Mouse (Mus musculus) megakaryocyte, adult 5-6 weeks (primary cell): ENCODE measurements at regions not wholly inside any gene's neighbourhood (a gene's known extent, or its start where the extent isn't known, plus 50 kb on each side); places are given as distances from the start of the nearest gene placed in this dataset.

Source experiments
- ATAC-seq: 2 replicates; pipeline ENCODE4 v1.8.0; 2016; ENCODE audit warnings: mild to moderate bottlenecking, inconsistent platforms; ENCODE audit not compliant: poor library complexity, severe bottlenecking

DNA sequence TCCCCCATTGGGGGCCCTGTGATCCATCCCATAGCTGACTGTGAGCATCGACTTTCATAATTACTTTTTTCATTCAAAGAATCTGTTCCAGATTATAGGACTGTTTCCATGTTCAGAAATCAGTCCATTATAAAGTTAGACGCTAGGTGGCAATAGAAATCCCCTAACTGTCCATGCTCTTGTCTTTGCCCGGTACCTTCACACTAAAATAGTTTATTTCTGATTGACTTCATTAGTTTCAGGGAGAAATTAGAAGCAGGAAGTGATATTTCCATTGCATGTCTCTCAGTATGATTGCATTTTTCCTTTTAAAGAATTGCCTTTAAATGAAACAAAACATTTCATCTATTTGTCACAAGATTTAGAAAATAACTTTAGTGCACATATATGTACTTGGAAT is 131.7 kb downstream of the Fbxo8 start:
- no peak for ATAC-seq

DNA sequence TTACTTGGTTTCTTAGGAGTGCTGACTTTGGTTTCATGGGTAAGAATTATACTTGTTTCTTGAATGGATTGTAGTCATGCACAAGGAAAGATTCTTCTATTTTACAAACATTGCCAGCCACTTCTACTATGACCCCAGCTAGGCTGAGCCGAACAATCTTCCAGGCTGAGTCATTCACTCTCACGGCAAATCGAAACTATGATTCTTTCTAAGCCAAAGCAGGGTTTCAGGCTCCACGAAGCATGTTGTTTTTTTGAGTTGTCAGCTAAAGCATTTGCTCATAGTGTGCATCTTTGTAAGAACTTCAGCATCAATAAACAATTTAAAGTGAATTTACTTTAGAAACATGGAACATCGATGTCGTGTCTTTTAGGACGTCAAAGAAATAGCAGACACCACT is 133.5 kb downstream of the Fbxo8 start:
- no peak for ATAC-seq

GRCm38 (mm10) chr8:56695436-56695835 is 144.5 kb downstream of the Fbxo8 start:
- ATAC-seq, result no peak

DNA sequence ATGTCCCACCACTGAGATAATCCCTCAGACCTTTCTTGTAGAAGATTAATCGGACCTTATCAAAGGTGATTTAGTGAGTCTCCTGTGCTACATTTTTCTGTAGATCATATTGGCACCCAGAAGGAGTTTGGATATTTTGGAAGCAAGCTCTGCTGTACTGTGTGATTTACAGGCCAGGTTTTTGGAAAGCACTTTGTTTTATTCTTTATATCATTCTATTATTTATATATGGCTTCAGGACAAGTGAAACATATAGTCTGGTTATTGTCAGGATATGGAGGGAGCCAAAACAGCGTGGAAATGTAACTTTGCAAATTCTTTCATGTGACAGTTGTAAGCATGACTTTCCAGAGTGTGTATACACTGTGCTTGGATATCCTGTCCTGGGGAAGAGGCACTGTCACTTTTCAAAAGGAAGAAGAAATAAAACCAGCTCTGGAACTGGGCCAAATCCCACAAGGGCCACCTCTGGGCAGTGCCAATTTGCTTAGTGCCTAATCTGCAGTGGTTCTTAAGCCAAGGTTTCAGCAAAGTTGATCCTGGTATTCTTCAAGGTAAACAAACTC is 149.8 kb downstream of the Fbxo8 start:
- no peak for ATAC-seq

- no peak for ATAC-seq
Measured at GRCm38 (mm10) chr8:56706377-56706776, 155.5 kb downstream of the Fbxo8 start.

DNA sequence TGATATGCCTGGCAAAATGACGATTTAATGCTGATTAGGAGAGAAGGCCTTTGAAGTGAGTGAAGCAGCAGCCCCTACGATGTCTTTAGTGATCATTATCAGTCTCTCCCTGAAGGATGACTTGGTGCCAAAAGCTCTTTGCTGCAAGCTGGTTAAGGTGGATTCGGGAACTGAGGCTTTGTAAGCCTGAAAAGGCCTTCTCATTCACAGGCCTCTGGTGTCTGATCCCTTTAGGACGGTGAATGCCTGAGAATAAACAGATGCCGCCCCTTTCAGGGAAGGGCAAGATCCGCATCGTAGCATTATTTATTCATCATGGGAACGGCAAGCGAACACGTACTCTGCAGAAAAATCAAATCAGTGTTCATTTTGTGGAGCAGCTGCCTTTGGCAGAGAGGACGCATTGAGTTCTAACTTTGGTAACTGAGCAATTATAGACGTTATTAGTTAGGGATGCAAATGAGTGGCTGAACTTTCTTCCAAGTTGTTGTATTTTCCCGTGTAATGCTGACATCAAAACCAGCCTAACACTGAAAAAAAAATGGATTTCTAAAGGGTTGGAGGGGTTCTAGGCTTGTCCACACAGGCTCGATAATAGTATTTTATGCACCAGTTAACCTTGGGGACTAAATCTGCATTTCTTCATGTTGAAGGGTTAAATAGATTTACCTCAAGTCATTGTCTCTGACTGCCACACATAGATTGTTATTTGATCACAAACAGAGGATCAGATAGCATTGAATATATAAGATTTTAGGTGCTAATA is 156.2 kb downstream of the Fbxo8 start:
- ATAC-seq, result no peak

DNA sequence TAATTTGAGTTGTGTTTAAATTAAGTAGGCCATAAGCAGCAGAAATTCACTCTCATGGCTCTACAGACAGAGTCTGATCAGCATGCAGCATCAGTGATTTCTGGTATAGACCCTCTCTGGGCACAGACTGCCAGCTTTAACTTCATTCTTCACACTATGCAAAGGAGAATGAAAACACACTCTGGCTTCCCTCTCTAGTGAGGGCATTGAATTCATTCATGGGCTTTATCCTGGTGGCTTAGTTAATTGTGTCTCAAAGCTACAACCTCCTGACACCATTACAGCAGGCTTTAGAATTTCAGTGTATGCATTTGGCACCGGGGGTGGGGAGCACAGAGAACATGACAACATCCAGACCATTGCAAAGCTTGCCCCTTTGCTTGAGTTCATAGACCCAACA is 169.1 kb downstream of the Fbxo8 start:
- ATAC-seq, result no peak

GRCm38 (mm10) chr8:56722473-56723236 is 171.8 kb downstream of the Fbxo8 start:
- no peak for ATAC-seq

DNA sequence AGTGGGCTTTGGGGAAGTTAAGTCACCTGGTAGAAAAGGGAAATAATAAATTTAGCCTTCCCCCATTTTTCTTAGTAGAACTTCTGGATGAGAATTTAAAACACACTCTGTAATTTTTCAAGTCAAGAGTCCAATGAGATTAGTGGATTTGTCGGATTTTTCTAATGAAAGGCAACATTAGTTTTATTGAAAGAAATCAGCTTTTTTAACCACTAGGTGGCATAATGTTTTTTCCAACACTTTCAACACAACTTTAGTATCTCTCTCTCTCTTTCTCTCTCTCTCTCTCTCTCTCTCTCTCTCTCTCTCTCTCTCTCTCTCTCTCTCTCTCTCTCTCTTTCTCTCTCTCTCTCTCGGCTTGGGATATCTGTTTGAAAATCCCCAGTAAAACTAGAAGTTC is 173.7 kb downstream of the Fbxo8 start:
- ATAC-seq, result no peak

GRCm38 (mm10) chr8:56733318-56733717 is 182.4 kb downstream of the Fbxo8 start:
- ATAC-seq, result no peak

- no peak for ATAC-seq
Measured at GRCm38 (mm10) chr8:56735021-56735420, 184.1 kb downstream of the Fbxo8 start.

GRCm38 (mm10) chr8:56767034-56767433 is 216.1 kb downstream of the Fbxo8 start:
- ATAC-seq, result no peak

DNA sequence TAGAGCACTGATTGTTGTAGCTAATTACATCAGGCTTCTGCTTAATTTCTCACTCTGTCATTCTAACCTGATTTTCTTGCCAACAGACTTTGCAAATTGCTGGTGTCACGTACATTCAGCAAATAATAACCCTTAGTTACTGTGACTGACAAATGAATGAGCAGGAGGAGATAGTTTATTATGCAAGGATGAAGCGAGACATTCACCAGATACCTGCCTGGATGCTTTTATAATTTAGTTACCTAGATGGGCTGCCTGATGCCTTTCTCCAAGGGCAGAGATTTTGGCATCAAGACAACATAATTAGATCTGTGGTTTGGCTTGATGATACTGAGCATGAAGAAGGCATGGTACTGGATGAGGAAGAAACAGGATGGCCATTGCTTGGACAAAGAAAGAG is 233.6 kb downstream of the Fbxo8 start:
- no peak for ATAC-seq

DNA sequence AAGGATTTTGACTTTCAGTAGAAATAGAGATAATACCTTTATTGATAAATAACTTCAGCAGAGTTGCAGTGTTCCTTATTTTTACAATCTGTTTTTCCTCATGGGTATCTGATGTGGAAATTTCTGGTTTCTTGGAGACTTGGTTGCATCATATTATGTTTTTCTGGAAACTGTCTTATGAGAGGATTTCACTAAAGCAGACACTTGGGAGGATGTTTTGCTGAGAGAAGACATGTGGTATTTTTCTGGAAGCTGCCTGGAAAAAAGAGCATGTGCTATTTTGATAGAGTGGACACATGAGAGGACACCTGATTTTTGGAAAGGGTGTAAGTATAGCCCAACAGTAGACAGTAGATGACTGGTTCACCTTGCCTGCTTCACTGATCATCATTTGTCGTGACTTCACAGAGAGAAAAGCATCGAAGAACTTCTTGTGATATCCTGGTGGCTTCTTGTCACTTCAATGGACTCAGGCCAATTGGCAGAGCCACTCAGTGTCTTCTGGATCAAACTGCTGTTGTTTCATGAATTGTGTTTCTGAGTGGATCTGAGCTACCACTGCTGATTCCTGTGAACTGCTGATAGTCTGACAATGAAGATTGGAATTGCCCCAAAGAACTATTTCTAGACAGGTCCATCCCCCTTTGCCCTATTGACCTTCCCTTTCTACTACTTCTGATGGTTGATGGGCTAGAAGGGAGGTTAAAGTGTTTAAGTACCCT is 238.8 kb downstream of the Fbxo8 start:
- no peak for ATAC-seq

DNA sequence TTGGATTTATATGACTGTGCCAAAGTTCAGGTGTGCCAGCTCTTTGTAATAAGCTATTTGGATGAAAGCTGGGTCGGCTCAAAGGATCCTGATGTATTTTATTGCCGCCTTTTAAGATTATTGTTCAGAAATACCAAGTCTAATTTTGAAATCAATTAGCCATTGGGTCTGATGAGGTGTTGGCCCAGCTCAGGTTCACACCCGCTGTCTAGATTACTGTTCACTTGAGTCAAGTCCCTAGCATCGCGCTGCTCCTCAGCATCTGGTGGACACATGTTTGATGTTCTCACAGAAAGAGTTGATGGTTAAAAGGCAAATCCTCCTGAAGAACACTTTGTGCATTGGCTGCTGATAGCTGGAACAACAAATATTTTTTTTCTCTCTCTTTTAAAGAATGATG is 281.8 kb downstream of the Fbxo8 start:
- no peak for ATAC-seq

GRCm38 (mm10) chr8:56833129-56833528 is 282.2 kb downstream of the Fbxo8 start:
- no peak for ATAC-seq

- no peak for ATAC-seq
Measured at GRCm38 (mm10) chr8:56883449-56883848, 332.6 kb downstream of the Fbxo8 start.

- ATAC-seq, result no peak
Measured at GRCm38 (mm10) chr8:56884195-56884594, 333.3 kb downstream of the Fbxo8 start.

GRCm38 (mm10) chr8:56893638-56894037 is 342.7 kb downstream of the Fbxo8 start:
- no peak for ATAC-seq

DNA sequence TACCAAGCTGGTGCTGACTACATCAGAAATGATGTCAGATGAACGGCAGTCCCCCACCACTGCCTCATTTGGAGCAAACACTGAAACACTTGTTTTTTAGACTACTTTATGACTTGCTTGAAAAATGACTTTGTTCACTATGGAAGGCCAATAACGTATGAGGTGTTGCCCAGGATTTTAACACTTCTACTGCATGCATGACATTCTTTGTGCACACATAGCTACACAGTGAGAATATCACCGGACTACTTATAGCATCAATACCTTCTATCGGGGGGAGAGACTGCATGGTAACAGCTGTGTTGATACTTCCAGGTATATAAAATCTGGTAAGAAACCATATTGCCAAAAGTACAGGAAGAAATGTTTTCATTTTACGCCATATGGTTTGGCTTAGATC is 364.5 kb downstream of the Fbxo8 start:
- ATAC-seq, result no peak

DNA sequence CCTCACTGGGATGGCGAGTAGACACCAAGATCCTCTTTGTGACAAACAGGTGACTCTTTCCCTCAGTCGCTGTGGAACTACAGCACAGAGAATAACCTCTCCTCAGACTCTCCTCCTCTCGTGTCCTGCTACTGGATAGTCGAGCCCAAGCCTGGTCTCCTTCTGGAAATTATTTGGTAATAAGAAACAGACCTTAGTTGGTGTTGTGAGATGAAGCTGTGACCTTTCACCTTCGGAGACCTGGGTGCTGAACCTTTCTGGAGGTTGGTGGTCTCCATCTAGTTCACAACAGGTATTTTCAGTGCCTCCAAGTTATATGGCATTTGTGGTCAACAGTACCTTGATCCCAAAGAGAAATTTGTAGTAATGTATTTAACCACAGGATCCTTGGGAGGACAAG is 365.1 kb downstream of the Fbxo8 start:
- no peak for ATAC-seq
